ENCODE assay signal across 29 mouse cellular contexts in genomic region chr11:58125021-58125420, GRCm38 (mm10). TPM values are rescaled to one million over a fixed set of nuclear protein-coding genes. Genes with fewer than 3 reads are reported as not detected.
DNase-seq lines count a peak whose midpoint lies in the region; ATAC-seq and TF ChIP-seq lines count a peak whose summit lies in the region.
"Had no signal": no experiment of that assay in that cellular context is flagged by ENCODE, and none has a peak within 500 bp of the region (broad histone marks: within the 10 kb centered on the region; RNA-seq: fewer than 3 reads in every experiment).

No protein-coding gene starts in this region.

- H3K4me1 ChIP-seq in heart, embryonic 11.5 days (ENCODE audit: control insufficient read depth, insufficient read depth, low read length) = 0 out of 2 replicates have a peak, but pooled peaks cover 7% of the 10 kb centered on the region
- H3K4me1 ChIP-seq in heart, postnatal 0 days (ENCODE audit: control insufficient read depth, insufficient read depth) = peaks cover 23% of the 10 kb centered on the region
- H3K4me1 ChIP-seq: embryonic facial prominence, embryonic 10.5 days had no signal

- H3K27ac ChIP-seq in heart, embryonic 11.5 days (ENCODE audit: low read depth, low read length) = peak overlapping the region; percentile 42
- H3K27ac ChIP-seq in heart, postnatal 0 days (ENCODE audit: low read depth) = peak overlapping the region; percentile 78
- H3K27ac ChIP-seq: embryonic facial prominence, embryonic 10.5 days; forebrain, embryonic 15.5 days; stomach, postnatal 0 days had no signal

- no peak for TF ChIP-seq EP300 in heart, postnatal 0 days (IDR thresholded peaks at IDR 0.05; ENCODE audit: low read depth)

- peaks cover 20% of the 10 kb centered on the region for H3K36me3 ChIP-seq in heart, embryonic 11.5 days (ENCODE audit: control insufficient read depth, insufficient read depth, low read length)
- peaks cover 55% of the 10 kb centered on the region for H3K36me3 ChIP-seq in heart, postnatal 0 days (replicated peaks; ENCODE audit: control insufficient read depth, insufficient read depth, low read length)

- no peaks in the 10 kb centered on the region for H3K27me3 ChIP-seq in heart, embryonic 11.5 days (ENCODE audit: control insufficient read depth, insufficient read depth, low read length)
- H3K27me3 ChIP-seq in heart, postnatal 0 days (ENCODE audit: control insufficient read depth, insufficient read depth, low read length) = no peaks in the 10 kb centered on the region
- H3K27me3 ChIP-seq: forebrain, embryonic 15.5 days had no signal

- no peaks in the 10 kb centered on the region for H3K9me3 ChIP-seq in heart, embryonic 11.5 days (replicated peaks; ENCODE audit: control insufficient read depth, low read length)
- no peaks in the 10 kb centered on the region for H3K9me3 ChIP-seq in heart, postnatal 0 days (replicated peaks; ENCODE audit: control insufficient read depth, low read length)
- H3K9me3 ChIP-seq: embryonic facial prominence, embryonic 10.5 days; forebrain, embryonic 15.5 days had no signal

- no peak overlapping the region for H3K9ac ChIP-seq in heart, embryonic 11.5 days (ENCODE audit: low read depth, low read length)
- no peak overlapping the region for H3K9ac ChIP-seq in heart, postnatal 0 days (replicated peaks; ENCODE audit: low read depth, low read length)
- H3K9ac ChIP-seq: forebrain, embryonic 15.5 days had no signal

- no peak overlapping the region for H3K4me2 ChIP-seq in heart, embryonic 11.5 days
- no peak overlapping the region for H3K4me2 ChIP-seq in heart, postnatal 0 days (ENCODE audit: low read depth, low read length)
- H3K4me2 ChIP-seq: forebrain, embryonic 15.5 days had no signal

- WGBS in heart, embryonic 11.5 days (ENCODE audit: insufficient replicate concordance) = 46% methylated on average over 11 of the region's 11 CpGs
- WGBS in heart, postnatal 0 days = 24% methylated on average over 11 of the region's 11 CpGs

- 0 out of 2 replicates have a peak, but pooled peaks have one; percentile 44 for ATAC-seq in heart, embryonic 11.5 days (replicated peaks; ENCODE audit: insufficient number of reproducible peaks, low FRiP score, low TSS enrichment)
- ATAC-seq in heart, postnatal 0 days (ENCODE audit: insufficient read depth, low read depth) = peak; percentile 48
- ATAC-seq: forebrain, embryonic 15.5 days; hindbrain, embryonic 16.5 days; intestine, embryonic 16.5 days had no signal

- H3K4me3 ChIP-seq in heart, embryonic 11.5 days (ENCODE audit: low read depth, low read length) = no peak overlapping the region
- H3K4me3 ChIP-seq in heart, postnatal 0 days (ENCODE audit: low read depth, low read length) = no peak overlapping the region
- H3K4me3 ChIP-seq: embryonic facial prominence, embryonic 10.5 days; forebrain, embryonic 15.5 days had no signal

- DNase-seq in adrenal gland, postnatal 14 days = peak; percentile 27
- DNase-seq in adrenal gland, adult 18-20 months (ENCODE audit: low spot score in 2 of 2) = no peak
- DNase-seq in heart, adult 8-10 months (ENCODE audit: low spot score) = no peak
- DNase-seq in heart, postnatal 0 days (ENCODE audit: low spot score) = no peak
- no peak for DNase-seq in heart, postnatal 14 days
- DNase-seq in lung, postnatal 10 days = peak; percentile 22
- DNase-seq in lung, postnatal 36 days = no peak
- DNase-seq: cerebellum, adult 2 months; gastrocnemius, postnatal 14 days; kidney, adult 9 months; kidney, postnatal 14 days; midbrain, embryonic 14.5 days had no signal

- intact Hi-C loops in heart, postnatal 14 days (cut with DNase I) = no loop called here

- TF ChIP-seq CTCF in heart, postnatal 0 days (IDR thresholded peaks at IDR 0.05; ENCODE audit: low read depth) = no peak

RNA-seq across cellular contexts. Expression of gene Cnot8, which starts 21.1 kb away (rescaled TPM):
- 45.4 and 49.8 TPM in 2 replicates for total RNA-seq in adrenal gland, postnatal 14 days (2021)
- 10 to 100 TPM; 40.9 to 47.1 TPM for total RNA-seq in adrenal gland, adult 18-20 months (2021)
- 67.0 and 83.1 TPM in 2 replicates for polyA plus RNA-seq in heart, embryonic 11.5 days (2014; fragmentation: Nextera tagmentation; extraction: Ambion mirVana)
- total RNA-seq in heart, adult 8-10 months (2022) = 10 to 100 TPM; 34.2 to 36.4 (median 35.8) TPM
- total RNA-seq in heart, postnatal 0 days (2014; rRNA removed; ENCODE audit: low replicate concordance) = 73.1 and 76.6 TPM in 2 replicates
- polyA plus RNA-seq in heart, postnatal 0 days (2015; fragmentation: Nextera tagmentation; extraction: Ambion mirVana) = 68.6 and 71.3 TPM in 2 replicates
- 10 to 100 TPM; 38.6 to 40.5 TPM for total RNA-seq in heart, postnatal 14 days (2021)

RNA-seq across cellular contexts. Expression of gene Gm12248, which starts 32.1 kb away (rescaled TPM):
- 0.26 and 0.30 TPM in 2 replicates for total RNA-seq in adrenal gland, postnatal 14 days (2021)
- under 1 TPM; 0.19 to 0.27 TPM for total RNA-seq in adrenal gland, adult 18-20 months (2021)
- polyA plus RNA-seq in heart, embryonic 11.5 days (2014; fragmentation: Nextera tagmentation; extraction: Ambion mirVana) = not detected in 2 replicates
- total RNA-seq in heart, adult 8-10 months (2022) = not detected
- not detected in 2 replicates for total RNA-seq in heart, postnatal 0 days (2014; rRNA removed; ENCODE audit: low replicate concordance)
- not detected in 2 replicates for polyA plus RNA-seq in heart, postnatal 0 days (2015; fragmentation: Nextera tagmentation; extraction: Ambion mirVana)
- total RNA-seq in heart, postnatal 14 days (2021) = not detected
- total RNA-seq: gastrocnemius, postnatal 14 days; hematopoietic stem cell, adult 5-6 weeks; layer of hippocampus, adult 18-20 months; layer of hippocampus, postnatal 14 days; left cerebral cortex, adult 8-10 months; liver, adult 2 months; megakaryocyte-erythroid progenitor cell, adult 5-6 weeks had no signal
- polyA plus RNA-seq: cerebellum, adult 2 months; cortical plate, adult 2 months; embryonic facial prominence, embryonic 10.5 days; forebrain, embryonic 15.5 days; intestine, embryonic 16.5 days; limb, embryonic 11.5 days; liver, embryonic 16.5 days; midbrain, embryonic 14.5 days; neural tube, embryonic 11.5 days; stomach, postnatal 0 days; urinary bladder, adult 2 months had no signal

RNA-seq across cellular contexts. Expression of gene Gemin5, which starts 43.3 kb away (rescaled TPM):
- 20.2 and 23.4 TPM in 2 replicates for total RNA-seq in adrenal gland, postnatal 14 days (2021)
- 10 to 100 TPM; 22.2 to 22.9 TPM for total RNA-seq in adrenal gland, adult 18-20 months (2021)
- polyA plus RNA-seq in heart, embryonic 11.5 days (2014; fragmentation: Nextera tagmentation; extraction: Ambion mirVana) = 15.3 TPM in 2 replicates
- 1 to 10 TPM; 8.8 to 9.6 (median 9.2) TPM for total RNA-seq in heart, adult 8-10 months (2022)
- 15.7 and 16.4 TPM in 2 replicates for total RNA-seq in heart, postnatal 0 days (2014; rRNA removed; ENCODE audit: low replicate concordance)
- polyA plus RNA-seq in heart, postnatal 0 days (2015; fragmentation: Nextera tagmentation; extraction: Ambion mirVana) = 5.7 and 6.1 TPM in 2 replicates
- total RNA-seq in heart, postnatal 14 days (2021) = 1 to 10 TPM; 9.2 to 9.7 TPM

RNA-seq across cellular contexts. Expression of gene Mrpl22, which starts 46.4 kb away (rescaled TPM):
- total RNA-seq in adrenal gland, postnatal 14 days (2021) = 74.6 and 77.2 TPM in 2 replicates
- total RNA-seq in adrenal gland, adult 18-20 months (2021) = 10 to 100 TPM; 56.9 to 69.4 TPM
- polyA plus RNA-seq in heart, embryonic 11.5 days (2014; fragmentation: Nextera tagmentation; extraction: Ambion mirVana) = 106 and 109 TPM in 2 replicates
- 10 to 100 TPM; 45.6 to 62.3 (median 52.4) TPM for total RNA-seq in heart, adult 8-10 months (2022)
- total RNA-seq in heart, postnatal 0 days (2014; rRNA removed; ENCODE audit: low replicate concordance) = 50.6 and 58.4 TPM in 2 replicates
- polyA plus RNA-seq in heart, postnatal 0 days (2015; fragmentation: Nextera tagmentation; extraction: Ambion mirVana) = 124 and 126 TPM in 2 replicates
- 10 to 100 TPM; 47.1 to 49.9 TPM for total RNA-seq in heart, postnatal 14 days (2021)

Comparison
In these comparisons a context has a peak if more than half of its experiments do, and no peak if none do; other contexts are left out.
1. DNase-seq: peak in adrenal gland, postnatal 14 days (single experiment) and lung, postnatal 10 days (single experiment); none in adrenal gland, adult 18-20 months (0 of 2), heart, adult 8-10 months (single experiment), heart, postnatal 0 days (single experiment), heart, postnatal 14 days (0 of 2) and lung, postnatal 36 days (single experiment).